Mouse (Mus musculus) liver, embryonic 13.5 days (tissue): ENCODE data around the gene A830031A19Rik. TPM values are rescaled to one million over a fixed set of nuclear protein-coding genes. Genes with fewer than 3 reads are reported as not detected.

Experiments used
- ATAC-seq: fragments of 200-750 bp; cut with Nextera tagmentation; 2 replicates; pipeline ENCODE4 v1.8.0; 2017; ENCODE audit warnings: low read depth, mild to moderate bottlenecking, moderate number of reproducible peaks, moderate library complexity
- DNase-seq: peaks from one replicate; pipeline ENCODE4 v3.0.0; 2022
- H3K27ac ChIP-seq: fragments of 300-500 bp; sonication (generic); 2 replicates; pipeline ENCODE4 v1.5.1; 2015; ENCODE audit warnings: moderate library complexity, mild to moderate bottlenecking, inconsistent platforms
- H3K27me3 ChIP-seq: fragments of 300-500 bp; sonication (generic); 2 replicates; pipeline ENCODE4 v1.6.1; 2015; ENCODE audit warnings: mild to moderate bottlenecking, inconsistent platforms
- H3K36me3 ChIP-seq: fragments of 300-500 bp; sonication (generic); 2 replicates; pipeline ENCODE4 v1.6.1; 2015; ENCODE audit warnings: mild to moderate bottlenecking, inconsistent platforms
- H3K4me1 ChIP-seq: fragments of 300-500 bp; sonication (generic); replicated peaks from 2 replicates; pipeline ENCODE4 v1.6.1; 2015; ENCODE audit warnings: inconsistent platforms
- H3K4me2 ChIP-seq: fragments of 300-500 bp; sonication (generic); 2 replicates; pipeline ENCODE4 v1.6.1; 2015; ENCODE audit warnings: inconsistent platforms, mild to moderate bottlenecking, moderate library complexity
- H3K4me3 ChIP-seq: fragments of 300-500 bp; sonication (generic); replicated peaks from 2 replicates; pipeline ENCODE4 v1.5.1; 2015; ENCODE audit warnings: mild to moderate bottlenecking, inconsistent platforms
- H3K9ac ChIP-seq: fragments of 300-500 bp; sonication (generic); 2 replicates; pipeline ENCODE4 v1.6.1; 2015; ENCODE audit warnings: mild to moderate bottlenecking, inconsistent platforms
- H3K9me3 ChIP-seq: fragments of 300-500 bp; sonication (generic); replicated peaks from 2 replicates; pipeline ENCODE4 v1.6.1; 2016; ENCODE audit warnings: inconsistent platforms
- WGBS: fragments of 180-500 bp; shearing (Covaris S2); methylation state at CpG from one replicate; pipeline ENCODE4 v1.1.7; 2015; ENCODE audit not compliant: insufficient replicate concordance; 5-methylcytosine and 5-hydroxymethylcytosine counted together
- polyA plus RNA-seq: library from polyadenylated mRNA; unstranded; fragments of >200 nt; fragmentation: Nextera tagmentation; extraction: Ambion mirVana; gene quantifications from 2 replicates; pipeline ENCODE4 v1.2.1, GENCODE M21; 2015

Gene A830031A19Rik
- polyA plus RNA-seq, 1 experiment from 2014 or later: not detected

GRCm38 (mm10) chr11:24052882-24053281, 22.0 kb downstream of the A830031A19Rik start:
- DNase-seq: no peak
- peaks cover 19% of the 10 kb centered on the region for H3K27me3 ChIP-seq
- WGBS: 48% methylated on average over 6 of the region's 6 CpGs
- no peak overlapping the region for H3K9ac ChIP-seq
- H3K4me3 ChIP-seq: no peak overlapping the region
- no peak overlapping the region for H3K27ac ChIP-seq
- H3K36me3 ChIP-seq: no peaks in the 10 kb centered on the region
- H3K4me2 ChIP-seq: no peak overlapping the region
- H3K9me3 ChIP-seq: no peaks in the 10 kb centered on the region
- H3K4me1 ChIP-seq: peaks cover 6% of the 10 kb centered on the region; the same call in 1 of the 2 replicates
- no peak for ATAC-seq

- WGBS: 64% methylated on average over 11 of the region's 11 CpGs
- Histone ChIP-seq H3K9me3 (no peaks in the 10 kb centered on the region), H3K4me1 (peaks cover 6% of the 10 kb centered on the region; the same call in 1 of the 2 replicates), H3K4me2 (no peak overlapping the region), H3K9ac (no peak overlapping the region), H3K36me3 (no peaks in the 10 kb centered on the region), H3K4me3 (no peak overlapping the region), H3K27ac (no peak overlapping the region), H3K27me3 (peaks cover 15% of the 10 kb centered on the region)
- ATAC-seq (no peak), DNase-seq (no peak)
These were observed 24.7 kb downstream of the A830031A19Rik start for GRCm38 (mm10) chr11:24050032-24050757.

- H3K9me3 ChIP-seq: no peaks in the 10 kb centered on the region
- H3K9ac ChIP-seq: peak overlapping the region; percentile 63
- peak overlapping the region; percentile 73 for H3K4me2 ChIP-seq
- peak; percentile 66 for DNase-seq
- no peak overlapping the region for H3K27ac ChIP-seq
- H3K27me3 ChIP-seq: peaks cover 15% of the 10 kb centered on the region
- whole genome bisulfite sequencing: 4% methylated on average over 28 of the region's 28 CpGs
- H3K4me1 ChIP-seq: peaks cover 6% of the 10 kb centered on the region; the same call in 1 of the 2 replicates
- no peak for ATAC-seq
- H3K36me3 ChIP-seq: no peaks in the 10 kb centered on the region
- H3K4me3 ChIP-seq: peak overlapping the region; percentile 55
These were observed 25.4 kb downstream of the A830031A19Rik start for GRCm38 (mm10) chr11:24049226-24050031.

- Histone ChIP-seq H3K27me3 (no peaks in the 10 kb centered on the region), H3K36me3 (no peaks in the 10 kb centered on the region), H3K9me3 (no peaks in the 10 kb centered on the region), H3K4me1 (no peaks in the 10 kb centered on the region), H3K4me2 (no peak overlapping the region), H3K4me3 (no peak overlapping the region), H3K9ac (no peak overlapping the region), H3K27ac (no peak overlapping the region)
- DNase-seq (no peak), ATAC-seq (no peak)
- WGBS: 54% methylated on average over 6 of the region's 6 CpGs
These were observed 30.8 kb downstream of the A830031A19Rik start for GRCm38 (mm10) chr11:24044025-24044424.

GRCm38 (mm10) chr11:24020760-24021159, 54.1 kb downstream of the A830031A19Rik start:
- no peak overlapping the region for H3K4me3 ChIP-seq
- H3K27me3 ChIP-seq: no peaks in the 10 kb centered on the region
- H3K9ac ChIP-seq: no peak overlapping the region
- H3K4me1 ChIP-seq: no peaks in the 10 kb centered on the region
- no peak for ATAC-seq
- H3K4me2 ChIP-seq: no peak overlapping the region
- H3K27ac ChIP-seq: no peak overlapping the region
- no peaks in the 10 kb centered on the region for H3K9me3 ChIP-seq
- no peaks in the 10 kb centered on the region for H3K36me3 ChIP-seq
- WGBS: 45% methylated on average over 1 of the region's 1 CpGs
- DNase-seq: no peak

GRCm38 (mm10) chr11:24018783-24019182, 56.1 kb downstream of the A830031A19Rik start:
- DNase-seq (no peak), ATAC-seq (no peak)
- H3K9me3 ChIP-seq: no peaks in the 10 kb centered on the region
- no peak overlapping the region for H3K9ac ChIP-seq
- H3K36me3 ChIP-seq: no peaks in the 10 kb centered on the region
- H3K27me3 ChIP-seq: no peaks in the 10 kb centered on the region
- WGBS: 57% methylated on average over 2 of the region's 2 CpGs
- no peak overlapping the region for H3K27ac ChIP-seq
- no peaks in the 10 kb centered on the region for H3K4me1 ChIP-seq
- H3K4me2 ChIP-seq: no peak overlapping the region
- H3K4me3 ChIP-seq: no peak overlapping the region

- no peak for ATAC-seq
- H3K9ac ChIP-seq: no peak overlapping the region
- H3K36me3 ChIP-seq: no peaks in the 10 kb centered on the region
- H3K4me1 ChIP-seq: no peaks in the 10 kb centered on the region
- no peaks in the 10 kb centered on the region for H3K9me3 ChIP-seq
- no peak for DNase-seq
- 21% methylated on average over 2 of the region's 2 CpGs for WGBS
- no peaks in the 10 kb centered on the region for H3K27me3 ChIP-seq
- no peak overlapping the region for H3K4me2 ChIP-seq
- H3K4me3 ChIP-seq: no peak overlapping the region
- H3K27ac ChIP-seq: no peak overlapping the region
These were observed 58.1 kb downstream of the A830031A19Rik start for GRCm38 (mm10) chr11:24016647-24017179.

- no peak overlapping the region for H3K27ac ChIP-seq
- DNase-seq: no peak
- 73% methylated on average over 3 of the region's 3 CpGs for WGBS
These were observed 58.8 kb downstream of the A830031A19Rik start for GRCm38 (mm10) chr11:24016049-24016448.

GRCm38 (mm10) chr11:24014642-24015041, 60.2 kb downstream of the A830031A19Rik start:
- ATAC-seq: no peak

More at GRCm38 (mm10) chr11:24016049-24016448, 58.8 kb downstream of the A830031A19Rik start:
- Histone ChIP-seq H3K4me1 (no peaks in the 10 kb centered on the region), H3K4me3 (no peak overlapping the region), H3K9ac (no peak overlapping the region), H3K36me3 (no peaks in the 10 kb centered on the region), H3K4me2 (no peak overlapping the region), H3K9me3 (no peaks in the 10 kb centered on the region), H3K27me3 (no peaks in the 10 kb centered on the region)
- no peak for ATAC-seq

GRCm38 (mm10) chr11:24012301-24012700, 62.6 kb downstream of the A830031A19Rik start:
- ATAC-seq (no peak), DNase-seq (no peak)
- H3K27me3 ChIP-seq: no peaks in the 10 kb centered on the region
- no peak overlapping the region for H3K4me2 ChIP-seq
- 63% methylated on average over 1 of the region's 1 CpGs for WGBS
- H3K9me3 ChIP-seq: no peaks in the 10 kb centered on the region
- H3K27ac ChIP-seq: no peak overlapping the region
- no peak overlapping the region for H3K4me3 ChIP-seq
- H3K9ac ChIP-seq: no peak overlapping the region
- no peaks in the 10 kb centered on the region for H3K36me3 ChIP-seq
- H3K4me1 ChIP-seq: no peaks in the 10 kb centered on the region

More at GRCm38 (mm10) chr11:24014642-24015041, 60.2 kb downstream of the A830031A19Rik start:
- DNase-seq: no peak
- Histone ChIP-seq H3K36me3 (no peaks in the 10 kb centered on the region), H3K9me3 (no peaks in the 10 kb centered on the region), H3K4me2 (no peak overlapping the region), H3K4me1 (no peaks in the 10 kb centered on the region), H3K27ac (no peak overlapping the region), H3K27me3 (no peaks in the 10 kb centered on the region), H3K9ac (no peak overlapping the region), H3K4me3 (no peak overlapping the region)
- 74% methylated on average over 5 of the region's 5 CpGs for WGBS

- H3K4me3 ChIP-seq: no peak overlapping the region
- no peak overlapping the region for H3K9ac ChIP-seq
- no peak overlapping the region for H3K4me2 ChIP-seq
- no peaks in the 10 kb centered on the region for H3K36me3 ChIP-seq
- 74% methylated on average over 5 of the region's 5 CpGs for WGBS
- H3K27me3 ChIP-seq: no peaks in the 10 kb centered on the region
- DNase-seq (no peak), ATAC-seq (no peak)
- no peak overlapping the region for H3K27ac ChIP-seq
- H3K4me1 ChIP-seq: no peaks in the 10 kb centered on the region
- no peaks in the 10 kb centered on the region for H3K9me3 ChIP-seq
These were observed 65.9 kb downstream of the A830031A19Rik start for GRCm38 (mm10) chr11:24008976-24009375.
